Comparison of ENCODE assay signal across 9 mouse cellular contexts in the genomic region with DNA sequence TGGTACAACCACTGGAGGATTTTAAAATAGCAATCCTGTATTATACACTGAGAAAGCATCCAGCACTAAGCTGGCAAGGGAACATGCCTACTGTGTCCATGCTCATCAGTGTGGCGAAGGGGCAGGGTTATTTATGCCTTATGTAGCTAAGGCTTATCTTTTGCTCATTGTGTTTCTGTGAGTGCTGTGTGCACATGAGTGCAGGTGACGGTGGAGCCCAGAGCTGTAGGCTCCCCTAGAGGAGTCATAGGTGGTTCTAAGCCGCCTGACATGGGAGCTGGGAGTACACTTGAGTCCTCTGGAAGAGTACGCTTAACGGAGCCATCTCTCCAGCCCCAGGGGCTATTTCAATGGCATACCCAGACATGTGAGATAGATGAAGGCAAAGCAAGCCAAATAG. TPM values are rescaled to one million over a fixed set of nuclear protein-coding genes. Genes with fewer than 3 reads are reported as not detected.
DNase-seq lines count a peak whose midpoint lies in the region; ATAC-seq and TF ChIP-seq lines count a peak whose summit lies in the region.
"Not testable (repeated sequence)": the region's sequence is repeated elsewhere in the genome, so short reads cannot be mapped to it uniquely, and the experiment has no call there.
"Had no signal": no experiment of that assay in that cellular context is flagged by ENCODE, and none has a peak within 500 bp of the region (broad histone marks: within the 10 kb centered on the region; RNA-seq: fewer than 3 reads in every experiment).

No protein-coding gene starts in this region.

- H3K9ac ChIP-seq in stomach, postnatal 0 days (ENCODE audit: low read length), result not testable (repeated sequence)

- WGBS in stomach, postnatal 0 days, result 84% methylated on average over 5 of the region's 5 CpGs

- H3K27me3 ChIP-seq in stomach, postnatal 0 days (ENCODE audit: control insufficient read depth, insufficient read depth, low read length), result not testable (repeated sequence)

- peak; percentile 3 for DNase-seq in brain, adult 2 months (ENCODE audit: low read depth, low spot score)
- DNase-seq in cerebellum, adult 9-11 months, result peak; percentile 50
- DNase-seq in cerebellum, postnatal 25 days, result peak; percentile 41 to 58
- DNase-seq in heart, adult 11 months, result peak; percentile 91
- peak; percentile 11 for DNase-seq in stomach, postnatal 0 days (ENCODE audit: low spot score)

- H3K27ac ChIP-seq in stomach, postnatal 0 days (replicated peaks), result not testable (repeated sequence)

- ATAC-seq in stomach, postnatal 0 days (ENCODE audit: low FRiP score, low TSS enrichment), result not testable (repeated sequence)

- not testable (repeated sequence) for H3K9me3 ChIP-seq in stomach, postnatal 0 days (ENCODE audit: control insufficient read depth, low read length)

- H3K4me1 ChIP-seq in stomach, postnatal 0 days (replicated peaks; ENCODE audit: control insufficient read depth, insufficient read depth), result not testable (repeated sequence)

- not testable (repeated sequence) for H3K4me2 ChIP-seq in stomach, postnatal 0 days (replicated peaks; ENCODE audit: low read depth)

- not testable (repeated sequence) for H3K4me3 ChIP-seq in stomach, postnatal 0 days (ENCODE audit: low read depth, low read length)

- H3K36me3 ChIP-seq in stomach, postnatal 0 days (ENCODE audit: control insufficient read depth, insufficient read depth, low read length), result not testable (repeated sequence)

- TF ChIP-seq CTCF in stomach, postnatal 0 days (IDR thresholded peaks at IDR 0.05; ENCODE audit: low read depth), result not testable (repeated sequence)

- TF ChIP-seq EP300 in stomach, postnatal 0 days (optimal IDR thresholded peaks at IDR 0.05), result not testable (repeated sequence)

RNA-seq across cellular contexts. Expression of a gene that starts 17.8 kb away (rescaled TPM):
- polyA plus RNA-seq in stomach, postnatal 0 days (2015; fragmentation: Nextera tagmentation; extraction: Ambion mirVana), result 12.6 and 15.5 TPM in 2 replicates

RNA-seq across cellular contexts. Expression of a gene that starts 36.4 kb away (rescaled TPM):
- 186 and 187 TPM in 2 replicates for polyA plus RNA-seq in stomach, postnatal 0 days (2015; fragmentation: Nextera tagmentation; extraction: Ambion mirVana)

RNA-seq across cellular contexts. Expression of a gene that starts 39.6 kb away (rescaled TPM):
- 0.99 and 1.1 TPM in 2 replicates for polyA plus RNA-seq in stomach, postnatal 0 days (2015; fragmentation: Nextera tagmentation; extraction: Ambion mirVana)
- polyA plus RNA-seq: embryonic facial prominence, embryonic 10.5 days; forebrain, embryonic 11.5 days; G1E; Patski had no signal

Comparison
In these comparisons a context has a peak if more than half of its experiments do, and no peak if none do; other contexts are left out.
1. DNase-seq: peak in every context shown above with its lines; median percentile 91 in heart, adult 11 months; 50 in cerebellum, adult 9-11 months; 50 in cerebellum, postnatal 25 days; 11 in stomach, postnatal 0 days; 3 in brain, adult 2 months.